Comparison of ENCODE assay signal across 22 mouse cellular contexts in the genomic region with DNA sequence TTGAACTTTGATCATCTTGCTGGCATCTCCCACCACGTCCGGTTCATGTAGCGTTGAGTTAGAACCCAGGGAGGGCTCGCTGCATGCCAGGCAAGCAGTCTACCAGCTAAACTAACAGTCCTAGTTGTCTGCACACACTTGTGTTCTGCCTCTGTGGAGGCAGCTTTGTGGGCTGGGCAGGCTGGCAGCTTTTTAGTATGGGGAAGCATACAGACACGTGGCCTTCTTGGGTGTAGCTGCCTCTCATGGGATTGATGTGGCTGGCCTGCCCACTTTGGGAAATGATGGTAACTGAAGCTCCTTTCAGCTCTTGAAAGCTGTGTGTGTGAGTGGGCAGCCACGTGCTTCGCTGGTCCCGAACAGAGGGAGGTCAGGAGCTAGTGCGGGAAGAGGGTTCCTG. TPM values are rescaled to one million over a fixed set of nuclear protein-coding genes. Genes with fewer than 3 reads are reported as not detected.
"Had no signal": no experiment of that assay in that cellular context is flagged by ENCODE, and none has a peak within 500 bp of the region (broad histone marks: within the 10 kb centered on the region; RNA-seq: fewer than 3 reads in every experiment).

No protein-coding gene starts in this region.

- DNase-seq: liver, postnatal 0 days; lung, adult 2 months; lung, postnatal 14 days; lung, postnatal 36 days; thymus, adult 2 months had no signal

- H3K4me3 ChIP-seq: liver, embryonic 15.5 days; lung, embryonic 15.5 days; megakaryocyte, embryonic 14.5 days; midbrain, embryonic 13.5 days; midbrain, embryonic 15.5 days; neural tube, embryonic 12.5 days; stomach, embryonic 15.5 days had no signal

- H3K4me1 ChIP-seq: liver, embryonic 15.5 days; midbrain, embryonic 13.5 days; midbrain, embryonic 15.5 days; neural tube, embryonic 12.5 days; stomach, embryonic 15.5 days had no signal

- H3K27me3 ChIP-seq: liver, embryonic 15.5 days; lung, embryonic 15.5 days; midbrain, embryonic 13.5 days; midbrain, embryonic 15.5 days; neural tube, embryonic 12.5 days; stomach, embryonic 15.5 days had no signal

- H3K27ac ChIP-seq: liver, embryonic 15.5 days; lung, embryonic 15.5 days; macrophage; midbrain, embryonic 13.5 days; midbrain, embryonic 15.5 days; neural tube, embryonic 12.5 days; stomach, embryonic 15.5 days; stomach, postnatal 0 days had no signal

- H3K9me3 ChIP-seq: liver, embryonic 15.5 days; lung, embryonic 15.5 days; megakaryocyte, embryonic 14.5 days; midbrain, embryonic 13.5 days; midbrain, embryonic 15.5 days; neural tube, embryonic 12.5 days; stomach, embryonic 15.5 days had no signal

RNA-seq across cellular contexts. Expression of a gene that starts 11.4 kb away (rescaled TPM):
- total RNA-seq: megakaryocyte progenitor cell, adult 5-6 weeks; midbrain, postnatal 0 days; monocyte, adult 5-6 weeks; neutrophil, adult 5-6 weeks had no signal
- polyA plus RNA-seq: macrophage; midbrain, embryonic 11.5 days; midbrain, embryonic 13.5 days; midbrain, embryonic 15.5 days; midbrain, postnatal 0 days; neural tube, embryonic 14.5 days had no signal

RNA-seq across cellular contexts. Expression of a gene that starts 27.4 kb away (rescaled TPM):
- total RNA-seq: midbrain, postnatal 0 days; monocyte, adult 5-6 weeks had no signal
- polyA plus RNA-seq: liver, postnatal 0 days; macrophage; midbrain, embryonic 13.5 days; midbrain, embryonic 15.5 days; midbrain, postnatal 0 days; neural tube, embryonic 14.5 days; spleen, adult 2 months had no signal

RNA-seq across cellular contexts. Expression of a gene that starts 47.0 kb away (rescaled TPM):
- total RNA-seq: monocyte, adult 5-6 weeks; neutrophil, adult 5-6 weeks had no signal
- polyA plus RNA-seq: liver, embryonic 15.5 days; liver, postnatal 0 days; lung, embryonic 15.5 days; macrophage; midbrain, embryonic 11.5 days; midbrain, embryonic 13.5 days; neural tube, embryonic 12.5 days; spleen, adult 2 months; stomach, postnatal 0 days; urinary bladder, adult 2 months had no signal
